9 mouse cellular contexts compared by ENCODE assay signal in genomic region chr15:83056378-83057083, GRCm38 (mm10). TPM values are rescaled to one million over a fixed set of nuclear protein-coding genes. Genes with fewer than 3 reads are reported as not detected.
DNase-seq lines count a peak whose midpoint lies in the region; ATAC-seq and TF ChIP-seq lines count a peak whose summit lies in the region.
"Had no signal": no experiment of that assay in that cellular context is flagged by ENCODE, and none has a peak within 500 bp of the region (broad histone marks: within the 10 kb centered on the region; RNA-seq: fewer than 3 reads in every experiment).

No protein-coding gene starts in this region.

- peak overlapping the region; percentile 43 for H3K4me3 ChIP-seq in kidney, embryonic 15.5 days (replicated peaks)
- H3K4me3 ChIP-seq in cortical plate, adult 2 months (ENCODE audit: insufficient read depth, low read length) = peak overlapping the region; percentile 30
- peak overlapping the region; percentile 54 for H3K4me3 ChIP-seq in heart, embryonic 10.5 days
- peak overlapping the region; percentile 57 for H3K4me3 ChIP-seq in midbrain, embryonic 10.5 days
- H3K4me3 ChIP-seq in stomach, embryonic 15.5 days (replicated peaks) = peak overlapping the region; percentile 38

- peak overlapping the region; percentile 87 for H3K4me2 ChIP-seq in kidney, embryonic 15.5 days
- H3K4me2 ChIP-seq in stomach, embryonic 15.5 days = peak overlapping the region; percentile 81

- H3K9ac ChIP-seq in kidney, embryonic 15.5 days = peak overlapping the region; percentile 40
- peak overlapping the region; percentile 6; the same call in 1 of the 2 replicates for H3K9ac ChIP-seq in stomach, embryonic 15.5 days

- DNase-seq in kidney, adult 9 months = no peak
- DNase-seq in heart, embryonic 10.5 days (ENCODE audit: low spot score) = peak; percentile 92
- peak; percentile 68 for DNase-seq in layer of hippocampus, adult 9-11 months
- peak; percentile 65 for DNase-seq in midbrain, embryonic 10.5 days (ENCODE audit: low spot score)
- no peak for DNase-seq in natural killer cell, adult 2 months (ENCODE audit: low spot score in 2 of 2)

- no peaks in the 10 kb centered on the region for H3K36me3 ChIP-seq in kidney, embryonic 15.5 days
- no peaks in the 10 kb centered on the region for H3K36me3 ChIP-seq in heart, embryonic 10.5 days
- no peaks in the 10 kb centered on the region for H3K36me3 ChIP-seq in midbrain, embryonic 10.5 days
- no peaks in the 10 kb centered on the region for H3K36me3 ChIP-seq in stomach, embryonic 15.5 days
- H3K36me3 ChIP-seq: G1E had no signal

- peak overlapping the region; percentile 63 for H3K27ac ChIP-seq in kidney, embryonic 15.5 days
- peak overlapping the region; percentile 36 for H3K27ac ChIP-seq in cortical plate, adult 2 months (ENCODE audit: insufficient read depth, low read length)
- peak overlapping the region; percentile 84 for H3K27ac ChIP-seq in heart, embryonic 10.5 days
- H3K27ac ChIP-seq in midbrain, embryonic 10.5 days (replicated peaks) = peak overlapping the region; percentile 86
- no peak overlapping the region; the same call in 1 of the 2 replicates for H3K27ac ChIP-seq in stomach, embryonic 15.5 days

- under 1% methylated on average over 29 of the region's 29 CpGs for WGBS in kidney, embryonic 15.5 days
- under 1% methylated on average over 29 of the region's 29 CpGs for WGBS in heart, embryonic 10.5 days
- under 1% methylated on average over 29 of the region's 29 CpGs for WGBS in midbrain, embryonic 10.5 days
- WGBS in stomach, embryonic 15.5 days = 1% methylated on average over 29 of the region's 29 CpGs

- H3K27me3 ChIP-seq in kidney, embryonic 15.5 days = peaks cover 4% of the 10 kb centered on the region; the same call in 1 of the 2 replicates
- 0 out of 2 replicates have a peak, but pooled peaks cover under 1% of the 10 kb centered on the region for H3K27me3 ChIP-seq in heart, embryonic 10.5 days (ENCODE audit: insufficient read depth, poor library complexity, severe bottlenecking)
- peaks cover 24% of the 10 kb centered on the region for H3K27me3 ChIP-seq in midbrain, embryonic 10.5 days (ENCODE audit: low read depth, poor library complexity, severe bottlenecking)
- H3K27me3 ChIP-seq in stomach, embryonic 15.5 days (replicated peaks) = no peaks in the 10 kb centered on the region

- no peak for TF ChIP-seq CTCF in cortical plate, adult 2 months (IDR thresholded peaks at IDR 0.05; ENCODE audit: extremely low read depth, insufficient read depth, low read length)

- TF ChIP-seq POLR2A in cortical plate, adult 2 months (IDR thresholded peaks at IDR 0.05; ENCODE audit: extremely low read depth, insufficient read depth, low read length) = peak; percentile 59; the same call in 1 of the 2 replicates

- H3K9me3 ChIP-seq in kidney, embryonic 15.5 days (replicated peaks) = 0 out of 2 replicates have a peak, but pooled peaks cover 5% of the 10 kb centered on the region
- no peaks in the 10 kb centered on the region for H3K9me3 ChIP-seq in heart, embryonic 10.5 days
- H3K9me3 ChIP-seq in midbrain, embryonic 10.5 days (replicated peaks) = peaks cover 5% of the 10 kb centered on the region; the same call in 1 of the 2 replicates
- H3K9me3 ChIP-seq in stomach, embryonic 15.5 days = no peaks in the 10 kb centered on the region
- H3K9me3 ChIP-seq: G1E had no signal

- peaks cover 43% of the 10 kb centered on the region for H3K4me1 ChIP-seq in kidney, embryonic 15.5 days
- H3K4me1 ChIP-seq in cortical plate, adult 2 months (ENCODE audit: control insufficient read depth, insufficient read depth, low read length) = no peaks in the 10 kb centered on the region
- peaks cover 57% of the 10 kb centered on the region for H3K4me1 ChIP-seq in heart, embryonic 10.5 days
- peaks cover 57% of the 10 kb centered on the region for H3K4me1 ChIP-seq in midbrain, embryonic 10.5 days
- H3K4me1 ChIP-seq in stomach, embryonic 15.5 days = peaks cover 11% of the 10 kb centered on the region

- ATAC-seq in kidney, embryonic 15.5 days (replicated peaks; ENCODE audit: low FRiP score) = peak; percentile 15; the same call in 1 of the 2 replicates
- ATAC-seq in stomach, embryonic 15.5 days (ENCODE audit: insufficient read depth, low FRiP score, low read depth) = no peak

RNA-seq across cellular contexts. Expression of gene Nfam1, which starts 23.4 kb away (rescaled TPM):
- polyA plus RNA-seq in kidney, embryonic 15.5 days (2015; fragmentation: Nextera tagmentation; extraction: Ambion mirVana) = 2.9 and 3.0 TPM in 2 replicates
- 2.1 and 2.6 TPM in 2 replicates for polyA plus RNA-seq in cortical plate, adult 2 months (2012; rRNA removed)
- 2.0 and 3.4 TPM in 2 replicates for polyA plus RNA-seq in heart, embryonic 10.5 days (2016; fragmentation: Nextera tagmentation; extraction: Ambion mirVana)
- 4.3 and 4.6 TPM in 2 replicates for polyA plus RNA-seq in midbrain, embryonic 10.5 days (2016; fragmentation: Nextera tagmentation; extraction: Ambion mirVana)
- 5.6 and 5.9 TPM in 2 replicates for polyA plus RNA-seq in stomach, embryonic 15.5 days (2015; fragmentation: Nextera tagmentation; extraction: Ambion mirVana)

RNA-seq across cellular contexts. Expression of gene Serhl, which starts 32.8 kb away (rescaled TPM):
- polyA plus RNA-seq in kidney, embryonic 15.5 days (2015; fragmentation: Nextera tagmentation; extraction: Ambion mirVana) = 54.1 and 59.4 TPM in 2 replicates
- 15.9 and 16.4 TPM in 2 replicates for polyA plus RNA-seq in cortical plate, adult 2 months (2012; rRNA removed)
- polyA plus RNA-seq in heart, embryonic 10.5 days (2016; fragmentation: Nextera tagmentation; extraction: Ambion mirVana) = 57.6 and 75.6 TPM in 2 replicates
- polyA plus RNA-seq in midbrain, embryonic 10.5 days (2016; fragmentation: Nextera tagmentation; extraction: Ambion mirVana) = 54.2 and 56.0 TPM in 2 replicates
- 54.2 and 56.2 TPM in 2 replicates for polyA plus RNA-seq in stomach, embryonic 15.5 days (2015; fragmentation: Nextera tagmentation; extraction: Ambion mirVana)

Comparison
In these comparisons a context has a peak if more than half of its experiments do, and no peak if none do; other contexts are left out.
1. DNase-seq: peak in heart, embryonic 10.5 days (single experiment), layer of hippocampus, adult 9-11 months (single experiment) and midbrain, embryonic 10.5 days (single experiment); none in kidney, adult 9 months (single experiment) and natural killer cell, adult 2 months (0 of 2).
2. Peak in every context shown above with its lines, with median percentiles within 50 percentile points of each other: H3K4me3 ChIP-seq.